Mouse (Mus musculus): Measurements from ENCODE around the gene Pald1. TPM values are rescaled to one million over a fixed set of nuclear protein-coding genes. Genes with fewer than 3 reads are reported as not detected.

The Pald1 gene
- 19.5 and 21.7 TPM in 2 replicates for polyA plus RNA-seq (2014; fragmentation: Nextera tagmentation; extraction: Ambion mirVana)

DNA sequence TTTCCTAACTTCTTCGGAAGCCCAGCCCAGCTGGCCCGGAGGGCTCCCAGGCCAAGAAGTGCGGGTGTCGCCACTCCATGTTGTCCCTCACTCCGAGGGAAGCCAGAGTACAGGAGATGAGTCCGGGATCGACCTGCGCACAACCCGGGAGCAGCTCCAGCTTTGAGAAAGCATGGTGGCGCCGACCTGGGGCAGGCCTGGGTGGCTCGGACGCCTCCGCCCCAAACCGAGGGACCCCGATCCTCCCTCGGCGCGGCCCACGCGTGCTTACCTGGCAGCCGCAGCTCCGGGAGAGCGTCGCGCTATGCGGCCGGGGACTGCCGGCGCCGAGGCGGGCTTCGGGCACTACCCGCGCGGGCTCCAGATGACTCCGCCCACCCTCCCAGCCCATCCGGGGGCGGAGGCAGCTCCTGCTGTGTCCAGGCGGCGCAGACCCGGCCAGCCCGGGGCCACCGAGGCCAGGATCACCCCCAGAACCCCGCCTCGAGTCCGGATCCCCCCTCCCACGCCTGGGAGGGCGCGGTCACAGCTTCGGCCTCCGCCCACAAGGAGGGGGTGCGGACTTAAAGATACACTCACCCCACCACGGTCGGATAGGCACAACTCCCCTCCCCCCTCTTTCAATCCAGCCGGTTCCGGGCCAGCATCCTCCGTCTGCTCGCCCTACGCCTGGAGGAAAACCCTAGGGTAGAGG lies at the start of gene Pald1:
Pald1 (minus strand) TSS at position 510 of the 694 bp plus-strand sequence.
- Histone ChIP-seq H3K27ac (replicated peaks in 1 of 2; ENCODE audit: control insufficient read depth in 1 of 2, insufficient read depth in 1 of 2, low read depth in 2 of 2, low read length in 2 of 2) (peak within 1 kb of the TSS; percentile 49 to 91), H3K4me2 (ENCODE audit: low read length) (peak within 1 kb of the TSS; percentile 97), H3K36me3 (ENCODE audit: control insufficient read depth, insufficient read depth, low read length) (no peaks in the 10 kb centered on the region), H3K9me3 (ENCODE audit: control insufficient read depth, low read length) (no peaks in the 10 kb centered on the region), H3K9ac (ENCODE audit: low read length) (peak within 1 kb of the TSS; percentile 93), H3K27me3 (ENCODE audit: control insufficient read depth, insufficient read depth, low read length) (no peaks in the 10 kb centered on the region), H3K4me3 (ENCODE audit: control insufficient read depth in 1 of 2, insufficient read depth in 1 of 2, low read depth in 1 of 2, low read length in 2 of 2) (peak within 1 kb of the TSS; percentile 79 to 83), H3K4me1 (ENCODE audit: control insufficient read depth in 2 of 2, insufficient read depth in 2 of 2, low read length in 2 of 2) (peaks cover 59 to 66% of the 10 kb centered on the region in 2 experiments)
- WGBS: under 1% methylated on average over 56 of the region's 60 CpGs
- ATAC-seq (ENCODE audit: insufficient number of reproducible peaks, insufficient read depth, low FRiP score, low read depth): peak; percentile 83

GRCm38 (mm10) chr10:61431375-61431774 lies 48.0 kb upstream of the Pald1 start:
- H3K4me3 ChIP-seq (ENCODE audit: control insufficient read depth in 1 of 2, insufficient read depth in 1 of 2, low read depth in 1 of 2, low read length in 2 of 2): no peak overlapping the region
- H3K9me3 ChIP-seq (ENCODE audit: control insufficient read depth, low read length): no peaks in the 10 kb centered on the region
- H3K27me3 ChIP-seq (ENCODE audit: control insufficient read depth, insufficient read depth, low read length): no peaks in the 10 kb centered on the region
- H3K4me1 ChIP-seq (ENCODE audit: control insufficient read depth in 2 of 2, insufficient read depth in 2 of 2, low read length in 2 of 2): peaks cover 0 to 4% of the 10 kb centered on the region in 2 experiments; a peak in 1 of 4 replicates
- H3K36me3 ChIP-seq (ENCODE audit: control insufficient read depth, insufficient read depth, low read length): peaks cover 68% of the 10 kb centered on the region
- ATAC-seq (ENCODE audit: insufficient number of reproducible peaks, insufficient read depth, low FRiP score, low read depth): no peak
- no peak overlapping the region for H3K4me2 ChIP-seq (ENCODE audit: low read length)
- H3K9ac ChIP-seq (ENCODE audit: low read length): no peak overlapping the region
- no peak overlapping the region for H3K27ac ChIP-seq (replicated peaks in 1 of 2; ENCODE audit: control insufficient read depth in 1 of 2, insufficient read depth in 1 of 2, low read depth in 2 of 2, low read length in 2 of 2)
- 95% methylated on average over 9 of the region's 9 CpGs for WGBS

DNA sequence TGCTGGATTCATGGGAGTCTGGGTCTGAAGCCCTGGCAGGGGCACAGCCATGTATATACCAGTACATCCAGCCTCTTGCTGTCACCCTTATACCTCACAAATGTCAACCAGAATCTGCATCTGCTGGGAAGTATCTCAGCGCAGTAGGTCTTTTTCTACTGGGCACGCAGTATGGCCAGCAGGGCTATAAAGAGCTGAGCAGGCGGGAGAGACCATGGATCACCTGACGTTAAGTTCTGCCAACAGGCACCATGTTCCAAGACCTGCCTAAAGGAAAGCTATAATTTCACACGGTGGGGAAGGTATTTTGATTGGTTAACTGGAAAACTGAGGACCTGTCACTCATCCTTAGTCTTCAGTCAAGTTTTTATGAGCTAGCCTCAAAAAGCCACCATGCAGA lies 45.7 kb upstream of the Pald1 start:
- Histone ChIP-seq H3K4me2 (ENCODE audit: low read length) (no peak overlapping the region), H3K27ac (replicated peaks in 1 of 2; ENCODE audit: control insufficient read depth in 1 of 2, insufficient read depth in 1 of 2, low read depth in 2 of 2, low read length in 2 of 2) (no peak overlapping the region), H3K4me1 (ENCODE audit: control insufficient read depth in 2 of 2, insufficient read depth in 2 of 2, low read length in 2 of 2) (peaks cover 7 to 19% of the 10 kb centered on the region in 2 experiments), H3K4me3 (ENCODE audit: control insufficient read depth in 1 of 2, insufficient read depth in 1 of 2, low read depth in 1 of 2, low read length in 2 of 2) (no peak overlapping the region), H3K36me3 (ENCODE audit: control insufficient read depth, insufficient read depth, low read length) (peaks cover 47% of the 10 kb centered on the region), H3K27me3 (ENCODE audit: control insufficient read depth, insufficient read depth, low read length) (no peaks in the 10 kb centered on the region), H3K9ac (ENCODE audit: low read length) (no peak overlapping the region), H3K9me3 (ENCODE audit: control insufficient read depth, low read length) (no peaks in the 10 kb centered on the region)
- no peak for ATAC-seq (ENCODE audit: insufficient number of reproducible peaks, insufficient read depth, low FRiP score, low read depth)
- 92% methylated on average over 5 of the region's 5 CpGs for WGBS

DNA sequence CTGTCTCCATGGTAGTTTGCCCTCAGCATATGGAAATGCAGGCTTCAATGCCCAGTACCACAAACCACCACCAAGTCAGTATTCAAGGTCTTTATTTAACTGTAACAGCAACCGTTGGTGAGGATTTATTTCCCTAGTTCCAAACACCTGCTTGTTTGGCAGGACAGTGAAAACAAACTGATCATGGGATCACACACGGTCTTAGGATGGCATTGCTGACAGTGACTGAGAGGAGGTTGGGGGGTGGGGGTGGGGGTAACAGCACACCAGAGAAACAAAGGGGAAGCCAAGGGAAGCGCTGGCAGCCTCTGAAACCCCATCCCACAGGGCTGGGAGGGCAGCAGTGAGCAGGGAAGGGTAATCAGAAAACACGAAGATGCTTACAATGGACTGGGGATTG lies 45.1 kb upstream of the Pald1 start:
- no peaks in the 10 kb centered on the region for H3K9me3 ChIP-seq (ENCODE audit: control insufficient read depth, low read length)
- H3K27ac ChIP-seq (replicated peaks in 1 of 2; ENCODE audit: control insufficient read depth in 1 of 2, insufficient read depth in 1 of 2, low read depth in 2 of 2, low read length in 2 of 2): no peak overlapping the region
- no peak overlapping the region for H3K4me2 ChIP-seq (ENCODE audit: low read length)
- no peak overlapping the region for H3K9ac ChIP-seq (ENCODE audit: low read length)
- 78% methylated on average over 4 of the region's 4 CpGs for WGBS
- no peak overlapping the region for H3K4me3 ChIP-seq (ENCODE audit: control insufficient read depth in 1 of 2, insufficient read depth in 1 of 2, low read depth in 1 of 2, low read length in 2 of 2)
- ATAC-seq (ENCODE audit: insufficient number of reproducible peaks, insufficient read depth, low FRiP score, low read depth): no peak
- no peaks in the 10 kb centered on the region for H3K27me3 ChIP-seq (ENCODE audit: control insufficient read depth, insufficient read depth, low read length)
- peaks cover 7 to 21% of the 10 kb centered on the region in 2 experiments for H3K4me1 ChIP-seq (ENCODE audit: control insufficient read depth in 2 of 2, insufficient read depth in 2 of 2, low read length in 2 of 2)
- H3K36me3 ChIP-seq (ENCODE audit: control insufficient read depth, insufficient read depth, low read length): peaks cover 41% of the 10 kb centered on the region

DNA sequence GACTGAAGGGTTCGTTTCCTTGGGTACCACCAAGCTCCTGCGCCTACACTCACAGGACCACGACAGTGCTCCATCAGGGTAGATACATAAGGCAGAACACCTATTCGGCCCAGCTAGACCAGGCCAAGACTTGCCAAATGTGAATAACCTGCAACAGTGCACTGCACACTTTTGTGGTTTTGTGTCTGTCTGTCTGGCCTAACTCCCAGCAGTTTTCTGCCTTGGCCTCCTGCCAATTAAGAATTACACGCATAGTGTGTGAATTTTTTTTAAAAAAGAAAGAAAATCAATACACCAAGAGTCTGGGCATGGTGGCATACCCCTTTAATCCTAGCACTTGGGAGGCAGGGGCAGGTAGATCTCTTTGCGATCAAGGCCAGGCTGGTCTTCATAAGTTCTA lies 44.6 kb upstream of the Pald1 start:
- peaks cover 36% of the 10 kb centered on the region for H3K36me3 ChIP-seq (ENCODE audit: control insufficient read depth, insufficient read depth, low read length)
- no peaks in the 10 kb centered on the region for H3K27me3 ChIP-seq (ENCODE audit: control insufficient read depth, insufficient read depth, low read length)
- H3K4me3 ChIP-seq (ENCODE audit: control insufficient read depth in 1 of 2, insufficient read depth in 1 of 2, low read depth in 1 of 2, low read length in 2 of 2): no peak overlapping the region
- 88% methylated on average over 6 of the region's 6 CpGs for WGBS
- ATAC-seq (ENCODE audit: insufficient number of reproducible peaks, insufficient read depth, low FRiP score, low read depth): no peak
- no peak overlapping the region for H3K4me2 ChIP-seq (ENCODE audit: low read length)
- no peak overlapping the region for H3K27ac ChIP-seq (replicated peaks in 1 of 2; ENCODE audit: control insufficient read depth in 1 of 2, insufficient read depth in 1 of 2, low read depth in 2 of 2, low read length in 2 of 2)
- H3K9ac ChIP-seq (ENCODE audit: low read length): no peak overlapping the region
- peaks cover 7 to 21% of the 10 kb centered on the region in 2 experiments for H3K4me1 ChIP-seq (ENCODE audit: control insufficient read depth in 2 of 2, insufficient read depth in 2 of 2, low read length in 2 of 2)
- H3K9me3 ChIP-seq (ENCODE audit: control insufficient read depth, low read length): no peaks in the 10 kb centered on the region

- Histone ChIP-seq H3K4me1 (ENCODE audit: control insufficient read depth in 2 of 2, insufficient read depth in 2 of 2, low read length in 2 of 2) (peaks cover 7 to 21% of the 10 kb centered on the region in 2 experiments), H3K9ac (ENCODE audit: low read length) (no peak overlapping the region), H3K27me3 (ENCODE audit: control insufficient read depth, insufficient read depth, low read length) (no peaks in the 10 kb centered on the region), H3K9me3 (ENCODE audit: control insufficient read depth, low read length) (no peaks in the 10 kb centered on the region), H3K27ac (replicated peaks in 1 of 2; ENCODE audit: control insufficient read depth in 1 of 2, insufficient read depth in 1 of 2, low read depth in 2 of 2, low read length in 2 of 2) (peak overlapping the region in 1 of 2 experiments; percentile 41; a peak in 2 of 4 replicates), H3K4me2 (ENCODE audit: low read length) (no peak overlapping the region), H3K4me3 (ENCODE audit: control insufficient read depth in 1 of 2, insufficient read depth in 1 of 2, low read depth in 1 of 2, low read length in 2 of 2) (no peak overlapping the region), H3K36me3 (ENCODE audit: control insufficient read depth, insufficient read depth, low read length) (peaks cover 23% of the 10 kb centered on the region)
- ATAC-seq (ENCODE audit: insufficient number of reproducible peaks, insufficient read depth, low FRiP score, low read depth): 0 out of 2 replicates have a peak, but pooled peaks have one; percentile 18
- WGBS: 9% methylated on average over 2 of the region's 2 CpGs
Measured at GRCm38 (mm10) chr10:61426251-61426757, 43.0 kb upstream of the Pald1 start.

- no peak for ATAC-seq (ENCODE audit: insufficient number of reproducible peaks, insufficient read depth, low FRiP score, low read depth)
- 65% methylated on average over 2 of the region's 2 CpGs for WGBS
Measured at GRCm38 (mm10) chr10:61425047-61425446, 41.7 kb upstream of the Pald1 start.

More at GRCm38 (mm10) chr10:61425047-61425446, 41.7 kb upstream of the Pald1 start:
- Histone ChIP-seq H3K4me1 (ENCODE audit: control insufficient read depth in 2 of 2, insufficient read depth in 2 of 2, low read length in 2 of 2) (peaks cover 7 to 21% of the 10 kb centered on the region in 2 experiments), H3K4me3 (ENCODE audit: control insufficient read depth in 1 of 2, insufficient read depth in 1 of 2, low read depth in 1 of 2, low read length in 2 of 2) (no peak overlapping the region), H3K27me3 (ENCODE audit: control insufficient read depth, insufficient read depth, low read length) (peaks cover 4% of the 10 kb centered on the region), H3K27ac (replicated peaks in 1 of 2; ENCODE audit: control insufficient read depth in 1 of 2, insufficient read depth in 1 of 2, low read depth in 2 of 2, low read length in 2 of 2) (no peak overlapping the region), H3K36me3 (ENCODE audit: control insufficient read depth, insufficient read depth, low read length) (peaks cover 11% of the 10 kb centered on the region), H3K4me2 (ENCODE audit: low read length) (no peak overlapping the region), H3K9me3 (ENCODE audit: control insufficient read depth, low read length) (no peaks in the 10 kb centered on the region), H3K9ac (ENCODE audit: low read length) (no peak overlapping the region)
